Mouse (Mus musculus) kidney, embryonic 15.5 days (tissue): ENCODE measurements around the gene Tmem54. TPM values are rescaled to one million over a fixed set of nuclear protein-coding genes. Genes with fewer than 3 reads are reported as not detected.

Source experiments
- ATAC-seq: fragments of 200-750 bp; cut with Nextera tagmentation; replicated peaks from 2 replicates; pipeline ENCODE4 v1.8.0; 2017; ENCODE audit warnings: moderate TSS enrichment; ENCODE audit not compliant: low FRiP score
- H3K27ac ChIP-seq: fragments of 300-500 bp; sonication (generic); 2 replicates; pipeline ENCODE4 v1.5.1; 2015; ENCODE audit warnings: mild to moderate bottlenecking, inconsistent platforms
- H3K27me3 ChIP-seq: fragments of 300-500 bp; sonication (generic); 2 replicates; pipeline ENCODE4 v1.6.1; 2015; ENCODE audit warnings: inconsistent platforms
- H3K36me3 ChIP-seq: fragments of 300-500 bp; sonication (generic); 2 replicates; pipeline ENCODE4 v1.6.1; 2015; ENCODE audit warnings: inconsistent platforms
- H3K4me1 ChIP-seq: fragments of 300-500 bp; sonication (generic); 2 replicates; pipeline ENCODE4 v1.6.1; 2015; ENCODE audit warnings: inconsistent platforms
- H3K4me2 ChIP-seq: fragments of 300-500 bp; sonication (generic); 2 replicates; pipeline ENCODE4 v1.6.1; 2015; ENCODE audit warnings: moderate library complexity, mild to moderate bottlenecking, inconsistent platforms
- H3K4me3 ChIP-seq: fragments of 300-500 bp; sonication (generic); replicated peaks from 2 replicates; pipeline ENCODE4 v1.5.1; 2015; ENCODE audit warnings: mild to moderate bottlenecking, inconsistent platforms
- H3K9ac ChIP-seq: fragments of 300-500 bp; sonication (generic); 2 replicates; pipeline ENCODE4 v1.6.1; 2015; ENCODE audit warnings: mild to moderate bottlenecking, inconsistent platforms
- H3K9me3 ChIP-seq: fragments of 300-500 bp; sonication (generic); replicated peaks from 2 replicates; pipeline ENCODE4 v1.6.1; 2016; ENCODE audit warnings: inconsistent platforms
- WGBS: fragments of 180-500 bp; shearing (Covaris S2); methylation state at CpG from one replicate; pipeline ENCODE4 v1.1.7; 2015; ENCODE audit warnings: mixed read lengths; 5-methylcytosine and 5-hydroxymethylcytosine counted together
- polyA plus RNA-seq: library from polyadenylated mRNA; unstranded; fragments of >200 nt; fragmentation: Nextera tagmentation; extraction: Ambion mirVana; gene quantifications from 2 replicates; pipeline ENCODE4 v1.2.1, GENCODE M21; 2015

The Tmem54 gene
- polyA plus RNA-seq, 1 experiment from 2014 or later: 9.2 TPM

GRCm38 (mm10) chr4:129136579-129137391 lies 31.4 kb downstream of the Tmem54 start, which contains the start of gene Fndc5:
Gene Fndc5, plus strand, starts transcription at chr4:129136999.
- ATAC-seq: peak; percentile 38; the same call in 1 of the 2 replicates
- H3K9ac ChIP-seq: peak within 1 kb of the TSS; percentile 61
- H3K27me3 ChIP-seq: peaks cover 31% of the 10 kb centered on the region
- H3K4me3 ChIP-seq: peak within 1 kb of the TSS; percentile 59
- H3K9me3 ChIP-seq: no peaks in the 10 kb centered on the region
- H3K4me2 ChIP-seq: peak within 1 kb of the TSS; percentile 92
- WGBS: 1% methylated on average over 47 of the region's 80 CpGs
- no peak within 1 kb of the TSS for H3K27ac ChIP-seq
- H3K36me3 ChIP-seq: no peaks in the 10 kb centered on the region
- H3K4me1 ChIP-seq: peaks cover 40% of the 10 kb centered on the region

GRCm38 (mm10) chr4:129137392-129138321 lies 32.3 kb downstream of the Tmem54 start:
- Histone ChIP-seq H3K4me2 (peak overlapping the region; percentile 92), H3K9me3 (no peaks in the 10 kb centered on the region), H3K27ac (no peak overlapping the region), H3K27me3 (peaks cover 31% of the 10 kb centered on the region), H3K36me3 (no peaks in the 10 kb centered on the region), H3K9ac (peak overlapping the region; percentile 61), H3K4me3 (peak overlapping the region; percentile 59), H3K4me1 (peaks cover 43% of the 10 kb centered on the region)
- no peak for ATAC-seq
- 63% methylated on average over 14 of the region's 14 CpGs for WGBS

GRCm38 (mm10) chr4:129139642-129140041 lies 34.3 kb downstream of the Tmem54 start:
- 85% methylated on average over 5 of the region's 5 CpGs for WGBS
- no peak for ATAC-seq
- Histone ChIP-seq H3K27ac (no peak overlapping the region), H3K9ac (no peak overlapping the region), H3K4me3 (no peak overlapping the region), H3K36me3 (no peaks in the 10 kb centered on the region; the same call in 1 of the 2 replicates), H3K4me2 (no peak overlapping the region), H3K27me3 (peaks cover 31% of the 10 kb centered on the region), H3K9me3 (no peaks in the 10 kb centered on the region), H3K4me1 (peaks cover 47% of the 10 kb centered on the region)

- H3K27ac ChIP-seq: no peak overlapping the region
- no peak overlapping the region for H3K9ac ChIP-seq
- no peak overlapping the region for H3K4me2 ChIP-seq
- H3K27me3 ChIP-seq: peaks cover 24% of the 10 kb centered on the region
- no peak overlapping the region for H3K4me3 ChIP-seq
- H3K4me1 ChIP-seq: peaks cover 43% of the 10 kb centered on the region
- no peaks in the 10 kb centered on the region; the same call in 1 of the 2 replicates for H3K36me3 ChIP-seq
- ATAC-seq: no peak
- no peaks in the 10 kb centered on the region for H3K9me3 ChIP-seq
- WGBS: 56% methylated on average over 4 of the region's 4 CpGs
Observed at GRCm38 (mm10) chr4:129140808-129141207, 35.5 kb downstream of the Tmem54 start.

- no peaks in the 10 kb centered on the region for H3K9me3 ChIP-seq
- H3K4me1 ChIP-seq: peaks cover 40% of the 10 kb centered on the region
- no peak overlapping the region for H3K4me2 ChIP-seq
- WGBS: 75% methylated on average over 17 of the region's 17 CpGs
- no peak overlapping the region for H3K4me3 ChIP-seq
- peaks cover 17% of the 10 kb centered on the region for H3K27me3 ChIP-seq
- H3K27ac ChIP-seq: no peak overlapping the region
- no peak for ATAC-seq
- H3K9ac ChIP-seq: no peak overlapping the region
- H3K36me3 ChIP-seq: no peaks in the 10 kb centered on the region; the same call in 1 of the 2 replicates
Observed at GRCm38 (mm10) chr4:129141560-129142438, 36.5 kb downstream of the Tmem54 start.

GRCm38 (mm10) chr4:129142439-129143045 lies 37.2 kb downstream of the Tmem54 start:
- Histone ChIP-seq H3K4me2 (no peak overlapping the region), H3K9me3 (no peaks in the 10 kb centered on the region), H3K36me3 (no peaks in the 10 kb centered on the region; the same call in 1 of the 2 replicates), H3K9ac (no peak overlapping the region), H3K27ac (no peak overlapping the region), H3K4me3 (no peak overlapping the region), H3K27me3 (peaks cover 10% of the 10 kb centered on the region), H3K4me1 (peaks cover 35% of the 10 kb centered on the region)
- no peak for ATAC-seq
- 82% methylated on average over 11 of the region's 11 CpGs for WGBS

GRCm38 (mm10) chr4:129143509-129143908 lies 38.2 kb downstream of the Tmem54 start:
- peaks cover under 1% of the 10 kb centered on the region; the same call in 1 of the 2 replicates for H3K36me3 ChIP-seq
- no peak overlapping the region for H3K4me2 ChIP-seq
- H3K9ac ChIP-seq: no peak overlapping the region
- no peak for ATAC-seq
- H3K27me3 ChIP-seq: peaks cover under 1% of the 10 kb centered on the region; the same call in 1 of the 2 replicates
- no peak overlapping the region for H3K27ac ChIP-seq
- WGBS: 84% methylated on average over 5 of the region's 5 CpGs
- H3K9me3 ChIP-seq: no peaks in the 10 kb centered on the region
- peaks cover 38% of the 10 kb centered on the region for H3K4me1 ChIP-seq
- no peak overlapping the region for H3K4me3 ChIP-seq

- no peak overlapping the region for H3K4me3 ChIP-seq
- peaks cover 12% of the 10 kb centered on the region for H3K36me3 ChIP-seq
- H3K27ac ChIP-seq: no peak overlapping the region; the same call in 1 of the 2 replicates
- H3K27me3 ChIP-seq: no peaks in the 10 kb centered on the region
- H3K9me3 ChIP-seq: no peaks in the 10 kb centered on the region
- H3K9ac ChIP-seq: no peak overlapping the region
- no peak for ATAC-seq
- H3K4me2 ChIP-seq: no peak overlapping the region
- WGBS: 52% methylated on average over 16 of the region's 16 CpGs
- peaks cover 37% of the 10 kb centered on the region for H3K4me1 ChIP-seq
Observed at GRCm38 (mm10) chr4:129144401-129145367, 39.3 kb downstream of the Tmem54 start.

- Histone ChIP-seq H3K9me3 (no peaks in the 10 kb centered on the region), H3K4me2 (no peak overlapping the region), H3K36me3 (peaks cover 18% of the 10 kb centered on the region), H3K27me3 (no peaks in the 10 kb centered on the region), H3K4me3 (no peak overlapping the region), H3K27ac (no peak overlapping the region; the same call in 1 of the 2 replicates), H3K9ac (no peak overlapping the region), H3K4me1 (peaks cover 32% of the 10 kb centered on the region)
- WGBS: 61% methylated on average over 4 of the region's 4 CpGs
- no peak for ATAC-seq
Observed at GRCm38 (mm10) chr4:129145411-129145810, 40.1 kb downstream of the Tmem54 start.

- peaks cover 24% of the 10 kb centered on the region for H3K36me3 ChIP-seq
- H3K4me3 ChIP-seq: no peak overlapping the region
- no peaks in the 10 kb centered on the region for H3K9me3 ChIP-seq
- no peaks in the 10 kb centered on the region for H3K27me3 ChIP-seq
- H3K9ac ChIP-seq: no peak overlapping the region
- WGBS: 63% methylated on average over 4 of the region's 4 CpGs
- H3K4me1 ChIP-seq: peaks cover 29% of the 10 kb centered on the region
- no peak overlapping the region for H3K27ac ChIP-seq
- no peak overlapping the region for H3K4me2 ChIP-seq
- no peak for ATAC-seq
Observed at GRCm38 (mm10) chr4:129145943-129146342, 40.6 kb downstream of the Tmem54 start.
